Mouse (Mus musculus): ENCODE data around the gene Krt28. TPM values are rescaled to one million over a fixed set of nuclear protein-coding genes. Genes with fewer than 3 reads are reported as not detected.

Krt28 gene
- polyA plus RNA-seq (2012; rRNA removed), result 0.28 and 0.29 TPM in 2 replicates

GRCm38 (mm10) chr11:99374803-99375202, at the start of gene Krt28:
Krt28 (minus strand) TSS chr11:99374903.

DNA sequence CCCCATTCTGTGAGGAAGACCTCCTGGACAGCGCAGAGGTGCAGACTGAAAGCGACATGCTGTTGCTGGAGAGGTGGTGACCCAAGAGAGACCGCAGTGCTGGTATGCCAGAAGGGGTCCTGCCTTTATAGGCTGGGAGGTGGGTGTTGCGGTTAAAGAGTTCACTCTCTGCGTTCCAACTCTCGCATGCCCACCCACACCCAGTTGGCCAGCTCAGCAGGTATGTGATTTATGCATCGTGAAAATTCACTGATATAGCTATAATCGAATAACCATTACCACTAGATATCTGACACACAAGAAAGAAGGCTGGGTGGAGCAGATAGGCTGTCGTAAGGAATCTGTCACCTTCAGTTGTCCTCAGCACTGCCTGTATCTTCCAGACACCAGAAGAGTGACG, 47.5 kb upstream of the Krt28 start, which contains the start of gene Krt12:
Krt12 (minus strand) TSS at position 101 of the 400 bp plus-strand sequence.

GRCm38 (mm10) chr11:99389264-99389663, 14.6 kb upstream of the Krt28 start, which contains the start of gene Krt10:
Krt10 (minus strand) TSS chr11:99389364.

DNA sequence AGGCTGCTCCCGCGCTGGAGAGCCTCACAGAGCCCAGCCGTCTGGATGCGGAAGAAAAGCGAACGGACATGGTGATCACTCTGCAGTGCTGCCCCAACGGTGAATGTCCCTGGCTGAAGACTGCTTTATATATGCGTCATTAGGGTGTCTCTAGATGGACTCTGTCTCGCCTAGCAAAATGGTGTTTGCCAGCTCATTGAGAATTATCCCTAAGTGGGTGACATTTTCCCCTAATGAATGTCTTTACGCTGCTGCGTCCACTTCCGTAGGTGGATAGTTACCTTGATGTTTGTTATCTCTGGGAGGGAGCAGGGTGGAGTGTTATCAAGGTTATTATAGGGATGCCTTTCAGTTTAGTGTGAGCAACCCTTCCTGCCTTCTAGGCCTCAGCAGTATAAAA, 23.7 kb downstream of the Krt28 start, which contains the start of gene Krt27:
Krt27 (minus strand) TSS at position 101 of the 400 bp plus-strand sequence.

DNA sequence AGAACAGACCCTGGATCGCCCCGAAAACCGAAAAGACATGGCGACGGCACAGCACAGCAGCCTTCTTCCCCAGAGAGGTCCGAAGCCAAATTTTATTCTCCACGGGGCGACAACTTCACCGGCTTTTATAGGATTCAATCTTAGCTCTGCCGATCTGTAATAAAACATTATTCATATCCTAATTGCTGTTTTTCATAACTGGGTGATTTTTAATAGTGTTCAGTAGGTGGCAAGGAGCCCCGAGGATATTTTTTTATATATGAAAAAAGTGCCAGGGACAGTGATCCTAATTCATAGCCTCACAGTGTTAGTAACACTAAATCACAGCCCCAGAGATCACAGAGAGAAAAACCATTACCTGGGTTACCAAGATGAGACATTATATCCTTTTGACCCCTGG, 36.8 kb downstream of the Krt28 start, which contains the start of gene Krt26:
Krt26 (minus strand) TSS at position 101 of the 400 bp plus-strand sequence.

GRCm38 (mm10) chr11:99322851-99323250, 51.9 kb downstream of the Krt28 start, which contains the start of gene Krt25:
Krt25 (minus strand) TSS chr11:99322951.

Other genes with a start within 250 kb of the Krt28 start
- gene Ccr7, start 219.8 kb downstream of the Krt28 start, polyA plus RNA-seq (2012; rRNA removed), result not detected in 2 replicates
- gene Smarce1, start 143.9 kb downstream of the Krt28 start, polyA plus RNA-seq (2012; rRNA removed), result 166 and 184 TPM in 2 replicates
- gene Krt222, start 130.8 kb downstream of the Krt28 start, polyA plus RNA-seq (2012; rRNA removed), result 3.9 and 4.4 TPM in 2 replicates
- gene Krt24, start 89.6 kb downstream of the Krt28 start, polyA plus RNA-seq (2012; rRNA removed), result 0.07 TPM in 1 of 2 replicates, not detected in the other
- gene Krt25, start 52.0 kb downstream of the Krt28 start, polyA plus RNA-seq (2012; rRNA removed), result 0.05 and 0.13 TPM in 2 replicates
- gene Krt26, start 36.9 kb downstream of the Krt28 start, polyA plus RNA-seq (2012; rRNA removed), result 0.12 and 0.19 TPM in 2 replicates
- gene Krt27, start 23.8 kb downstream of the Krt28 start, polyA plus RNA-seq (2012; rRNA removed), result 0.06 and 0.08 TPM in 2 replicates
- 12.8 and 13.8 TPM in 2 replicates for gene Krt10, start 14.5 kb upstream of the Krt28 start, polyA plus RNA-seq (2012; rRNA removed)
- 0.35 and 0.52 TPM in 2 replicates for gene Krt12, start 47.4 kb upstream of the Krt28 start, polyA plus RNA-seq (2012; rRNA removed)
- gene Krt20, start 63.2 kb upstream of the Krt28 start, polyA plus RNA-seq (2012; rRNA removed), result 0.09 TPM in 1 of 2 replicates, not detected in the other
- gene Krt23, start 118.2 kb upstream of the Krt28 start, polyA plus RNA-seq (2012; rRNA removed), result 0.06 and 0.16 TPM in 2 replicates
- not detected in 2 replicates for gene Krt39, start 146.4 kb upstream of the Krt28 start, polyA plus RNA-seq (2012; rRNA removed)
- not detected in 2 replicates for gene Krt40, start 168.3 kb upstream of the Krt28 start, polyA plus RNA-seq (2012; rRNA removed)
- gene Krtap3-3, start 176.0 kb upstream of the Krt28 start, polyA plus RNA-seq (2012; rRNA removed), result not detected in 2 replicates
- gene Krtap3-2, start 181.9 kb upstream of the Krt28 start, polyA plus RNA-seq (2012; rRNA removed), result not detected in 2 replicates
- gene Gm11939, start 184.6 kb upstream of the Krt28 start, polyA plus RNA-seq (2012; rRNA removed), result not detected in 2 replicates
- not detected in 2 replicates for gene Krtap3-1, start 191.7 kb upstream of the Krt28 start, polyA plus RNA-seq (2012; rRNA removed)
- gene Krtap1-5, start 206.1 kb upstream of the Krt28 start, polyA plus RNA-seq (2012; rRNA removed), result not detected in 2 replicates
- not detected in 2 replicates for gene Krtap1-4, start 208.8 kb upstream of the Krt28 start, polyA plus RNA-seq (2012; rRNA removed)
- gene Krtap1-3, start 216.4 kb upstream of the Krt28 start, polyA plus RNA-seq (2012; rRNA removed), result not detected in 2 replicates
- gene Krtap9-3, start 223.2 kb upstream of the Krt28 start, polyA plus RNA-seq (2012; rRNA removed), result not detected in 2 replicates
- gene Gm11938, start 228.4 kb upstream of the Krt28 start, polyA plus RNA-seq (2012; rRNA removed), result not detected in 2 replicates
- gene Gm11937, start 235.3 kb upstream of the Krt28 start, polyA plus RNA-seq (2012; rRNA removed), result not detected in 2 replicates
- not detected in 2 replicates for gene Krtap2-4, start 239.9 kb upstream of the Krt28 start, polyA plus RNA-seq (2012; rRNA removed)
- not detected in 2 replicates for gene Gm11562, start 245.5 kb upstream of the Krt28 start, polyA plus RNA-seq (2012; rRNA removed)

Data from central nervous system, embryonic 18 days (tissue).